Mouse (Mus musculus): Measurements from ENCODE around the gene Dstn.

Dstn gene

DNA sequence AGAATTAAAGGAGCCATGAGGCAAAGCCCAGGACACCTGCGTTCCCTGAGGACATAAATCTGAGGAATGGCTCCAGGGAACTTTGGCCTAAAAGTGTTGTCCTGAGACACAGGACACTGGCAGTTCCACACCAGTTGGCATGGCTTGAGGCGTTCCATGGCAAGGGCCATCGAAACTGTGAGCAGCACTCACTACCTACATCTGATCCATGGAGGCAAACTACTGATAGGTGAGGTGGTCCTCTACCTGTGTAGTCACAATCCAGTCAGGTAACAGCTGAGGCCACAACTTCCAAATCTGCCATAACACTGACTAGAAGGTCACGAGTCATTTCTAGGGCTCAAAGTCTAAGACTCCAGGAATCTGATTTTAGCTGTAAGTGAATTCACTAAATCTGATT lies 40.6 kb downstream of the Dstn start:
- DNase-seq (ENCODE audit: low spot score): no peak

DNA sequence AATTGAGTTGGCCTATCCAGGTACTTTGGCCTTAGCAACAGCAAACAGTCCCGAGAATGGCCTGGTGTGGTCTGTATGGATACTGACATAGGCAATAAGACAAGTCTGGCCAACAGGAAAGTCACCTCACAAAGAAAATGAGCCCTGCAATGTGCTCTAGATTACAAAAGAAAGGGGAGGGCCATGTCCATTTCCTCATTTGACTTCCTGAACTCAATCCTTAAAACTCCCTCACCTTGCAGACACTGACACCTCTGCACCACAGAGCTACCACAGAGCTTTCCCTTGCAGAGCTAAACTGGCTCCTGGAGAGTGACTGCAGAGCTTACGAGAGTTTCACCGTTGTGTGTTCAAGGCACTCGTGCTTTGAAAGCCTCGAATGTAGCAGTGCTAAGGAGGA lies 47.1 kb downstream of the Dstn start:
- no peak for DNase-seq (ENCODE audit: low spot score)

DNA sequence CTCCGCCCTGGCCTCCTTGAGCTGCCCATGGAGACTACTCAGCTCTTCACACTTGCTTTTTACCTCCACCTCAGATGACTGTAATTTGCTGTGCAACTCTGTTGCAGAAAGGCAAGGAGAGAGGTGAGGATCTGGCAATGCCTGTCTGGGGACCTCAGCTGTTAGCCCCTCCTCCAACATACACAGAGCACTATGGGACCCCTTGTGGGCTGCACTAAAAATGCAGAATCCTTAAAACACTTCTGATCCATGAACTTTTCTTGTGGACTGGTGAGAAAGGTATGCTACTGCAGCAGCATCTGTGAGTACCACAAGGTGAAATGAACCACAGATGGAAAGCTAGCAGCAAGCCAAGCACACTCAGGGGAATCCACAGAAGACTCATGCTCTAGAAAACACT lies 48.2 kb downstream of the Dstn start:
- no peak for DNase-seq (ENCODE audit: low spot score)

DNA sequence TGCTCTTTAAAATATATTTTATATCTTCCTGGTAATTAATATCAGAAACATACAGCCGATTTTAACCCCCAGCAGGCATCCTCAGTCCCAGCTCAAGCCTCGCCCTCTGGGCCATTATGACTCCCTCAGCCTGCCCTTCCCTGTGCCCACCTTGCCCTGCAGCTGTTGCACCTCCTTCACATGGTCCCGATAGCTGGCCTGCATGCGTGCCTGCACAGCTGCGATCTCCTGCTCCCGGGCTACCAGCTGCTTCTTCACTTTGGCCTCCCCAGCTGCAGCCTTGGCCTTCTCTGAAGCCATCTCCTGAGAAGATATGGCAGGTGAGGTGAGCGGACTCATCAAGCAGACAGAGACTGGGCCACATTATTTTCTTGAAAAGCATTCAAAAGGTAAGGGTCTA lies 54.1 kb downstream of the Dstn start:
- no peak for DNase-seq (ENCODE audit: low spot score)

DNA sequence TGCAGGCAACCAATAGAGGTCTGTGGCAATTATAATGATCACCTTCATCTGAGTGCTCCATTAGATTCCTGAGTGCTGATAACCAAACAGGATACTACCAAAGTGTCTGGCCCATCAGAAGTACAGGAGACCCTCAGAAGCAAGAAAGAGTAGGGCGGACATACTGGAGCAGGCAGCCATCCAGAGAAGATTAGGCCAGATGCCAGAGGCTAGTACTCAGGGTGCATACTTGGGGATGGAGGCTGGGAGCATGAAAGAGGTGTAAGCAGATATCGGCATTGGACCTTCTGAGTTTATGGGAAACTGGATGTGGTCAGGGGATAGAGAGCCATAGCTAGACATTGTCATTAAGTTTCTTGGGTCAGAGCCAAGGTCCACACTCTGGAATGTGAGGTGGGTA lies 55.7 kb downstream of the Dstn start:
- DNase-seq (ENCODE audit: low spot score): no peak

DNA sequence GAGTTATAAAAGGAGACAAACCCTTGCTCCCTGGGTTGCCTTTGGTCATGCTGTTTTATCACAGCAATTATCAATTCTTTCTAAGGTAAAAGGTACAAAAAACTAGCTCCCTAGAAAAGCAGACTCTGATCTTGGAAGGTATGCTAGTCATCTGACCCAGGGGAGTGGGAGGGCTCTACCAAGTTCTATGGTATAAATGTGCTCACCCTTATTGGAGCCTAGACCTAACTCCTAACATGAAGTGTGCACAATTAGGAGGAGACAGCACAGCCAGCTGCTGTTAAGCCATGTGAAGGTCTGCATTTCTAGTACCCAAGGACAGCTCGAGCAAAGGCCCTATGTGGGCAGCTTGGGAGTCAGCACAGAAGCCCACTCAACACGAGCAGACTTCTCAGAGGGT lies 56.8 kb downstream of the Dstn start:
- DNase-seq (ENCODE audit: low spot score): no peak

DNA sequence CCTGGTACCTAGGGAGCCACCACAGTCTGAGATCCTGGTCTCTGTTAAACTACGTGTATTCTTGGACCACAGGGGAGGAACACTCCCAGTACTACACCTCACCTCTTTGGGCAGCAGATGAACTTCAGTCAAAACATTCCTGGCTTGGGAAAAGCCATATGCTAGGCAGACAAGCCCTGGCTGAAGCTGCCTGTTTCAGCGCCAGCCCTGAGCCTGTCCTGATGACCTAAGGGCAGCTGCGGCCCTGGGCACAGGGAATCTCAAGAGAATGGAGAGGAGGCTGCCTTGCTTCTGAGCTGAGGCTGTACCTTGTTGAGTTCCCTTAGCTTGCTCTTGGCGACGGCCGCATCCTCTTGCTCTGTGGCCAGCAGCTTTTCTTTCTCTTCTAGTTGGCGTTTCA lies 58.0 kb downstream of the Dstn start:
- no peak for DNase-seq (ENCODE audit: low spot score)

DNA sequence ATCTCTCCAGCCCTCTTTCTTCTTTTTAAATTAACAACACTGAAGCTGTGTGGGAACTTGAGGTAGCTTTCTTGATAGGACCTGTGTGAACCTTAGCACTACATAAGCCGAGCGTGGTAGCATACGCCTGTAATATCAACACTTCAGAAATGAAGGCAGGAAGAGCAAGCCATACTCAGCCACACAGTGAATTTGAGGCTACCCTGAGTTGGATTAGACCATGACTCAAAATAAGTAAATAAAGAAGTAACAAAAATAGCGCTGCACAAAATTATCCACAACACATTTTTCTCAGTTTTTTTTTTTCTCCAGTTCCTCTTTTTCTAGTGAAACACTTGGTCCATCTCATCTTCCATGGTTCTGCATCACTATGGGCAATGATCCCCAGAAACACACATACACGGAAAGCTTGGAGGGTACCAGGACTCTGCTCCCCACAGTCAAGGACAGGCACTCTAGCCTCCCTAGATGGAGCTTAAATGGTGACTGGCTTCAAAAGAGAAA lies 60.1 kb downstream of the Dstn start:
- DNase-seq (ENCODE audit: low spot score): no peak

DNA sequence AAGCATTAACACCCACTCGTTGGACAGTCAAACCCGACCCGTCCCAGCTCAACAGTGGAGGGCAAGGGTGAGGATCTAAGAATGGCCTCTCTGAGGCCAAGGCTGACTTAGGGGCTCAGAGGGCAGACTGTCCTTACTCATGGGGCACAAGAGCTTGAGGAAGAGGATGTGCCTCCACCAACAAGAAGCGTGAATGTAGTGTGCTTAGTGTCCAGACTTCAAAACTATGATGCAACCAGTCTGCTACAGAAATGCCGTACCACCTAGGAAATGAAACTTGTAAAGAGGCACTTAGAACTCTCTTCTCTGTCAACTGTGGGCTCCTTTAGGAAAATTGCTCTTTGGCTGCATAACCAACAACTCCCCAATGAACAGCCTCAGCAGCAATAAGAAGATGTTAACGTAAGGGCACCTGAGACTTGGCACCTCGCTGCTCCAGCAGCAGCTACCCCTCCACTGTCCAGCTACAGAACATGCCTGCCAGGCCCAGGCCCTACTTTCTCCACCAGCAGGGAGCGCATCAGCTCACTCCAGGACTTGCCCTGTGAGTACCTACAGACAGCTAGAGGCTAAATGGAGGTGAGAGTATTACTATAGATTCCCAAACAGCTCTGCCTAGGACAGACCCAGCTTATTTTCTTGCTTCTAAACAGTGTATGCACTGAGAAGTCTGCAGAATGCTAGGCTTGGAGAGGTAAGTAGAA lies 63.5 kb downstream of the Dstn start:
- DNase-seq (ENCODE audit: low spot score): no peak

DNA sequence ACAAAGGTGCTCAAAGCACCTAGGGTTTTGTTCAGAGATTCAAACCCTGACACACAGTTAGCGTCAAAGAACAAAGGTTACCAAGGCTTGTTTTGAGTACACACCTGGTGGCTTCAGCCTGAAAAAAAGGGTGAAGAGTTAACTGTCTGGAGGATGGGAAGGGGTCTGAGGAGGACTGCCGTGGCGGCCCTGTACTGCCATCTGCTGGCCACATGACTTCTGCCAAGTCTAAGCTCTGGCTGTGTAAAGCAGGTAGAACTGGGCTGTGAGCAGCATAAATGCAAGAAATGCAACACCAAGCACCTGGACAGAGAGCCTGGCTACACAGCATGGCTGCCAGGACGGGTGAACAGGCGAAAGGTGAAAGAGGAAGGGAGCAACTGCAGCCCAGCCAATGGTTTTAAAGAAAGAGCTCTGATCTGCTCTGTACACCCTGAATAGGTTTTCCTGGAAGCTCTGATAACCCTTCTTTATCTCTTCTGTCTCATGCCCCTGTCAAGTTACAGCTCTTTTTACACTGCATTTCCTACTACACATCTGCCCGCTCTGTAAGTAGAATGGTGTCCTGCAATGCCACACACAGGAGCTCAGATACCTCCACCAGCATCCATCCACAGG lies 65.8 kb downstream of the Dstn start:
- DNase-seq (ENCODE audit: low spot score): peak; percentile 57

DNA sequence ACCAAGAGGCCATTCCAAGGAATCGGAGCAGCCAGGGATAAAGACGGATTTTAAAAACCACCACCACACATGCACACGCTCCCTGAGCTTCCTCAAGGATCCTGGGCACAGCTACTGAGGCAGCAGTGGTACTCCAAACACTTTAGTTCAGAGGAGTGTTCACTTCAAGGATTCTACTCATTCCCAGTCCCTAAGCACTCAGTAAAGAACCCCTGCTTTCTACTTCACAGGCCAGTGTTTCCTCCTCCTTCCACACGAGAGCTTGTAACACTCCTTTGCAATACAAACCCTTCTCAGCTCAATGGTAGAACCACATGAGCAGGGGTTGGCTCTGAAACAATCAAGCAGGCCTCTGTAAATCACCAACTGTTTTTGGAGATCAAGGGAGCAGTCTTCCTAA lies 67.0 kb downstream of the Dstn start:
- no peak for DNase-seq (ENCODE audit: low spot score)

DNA sequence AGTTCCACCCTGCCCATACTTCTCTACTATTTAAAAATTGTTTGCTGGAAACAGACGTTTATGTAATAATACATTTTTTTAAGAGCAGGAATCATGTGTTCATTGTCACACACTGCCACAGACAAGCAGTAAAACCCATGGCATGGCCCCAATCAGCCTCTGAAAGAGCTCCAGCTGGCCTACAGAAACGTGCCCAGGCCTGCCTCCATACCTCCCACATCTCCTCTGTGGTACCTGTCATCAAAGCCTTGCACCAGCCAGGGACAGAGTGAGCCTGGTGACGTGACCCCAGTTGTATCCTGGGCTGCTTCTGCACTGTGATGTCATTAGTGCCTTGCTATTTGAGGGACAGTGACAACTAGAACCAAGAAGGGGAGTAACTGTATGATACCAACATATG lies 67.8 kb downstream of the Dstn start:
- DNase-seq (ENCODE audit: low spot score): no peak

DNA sequence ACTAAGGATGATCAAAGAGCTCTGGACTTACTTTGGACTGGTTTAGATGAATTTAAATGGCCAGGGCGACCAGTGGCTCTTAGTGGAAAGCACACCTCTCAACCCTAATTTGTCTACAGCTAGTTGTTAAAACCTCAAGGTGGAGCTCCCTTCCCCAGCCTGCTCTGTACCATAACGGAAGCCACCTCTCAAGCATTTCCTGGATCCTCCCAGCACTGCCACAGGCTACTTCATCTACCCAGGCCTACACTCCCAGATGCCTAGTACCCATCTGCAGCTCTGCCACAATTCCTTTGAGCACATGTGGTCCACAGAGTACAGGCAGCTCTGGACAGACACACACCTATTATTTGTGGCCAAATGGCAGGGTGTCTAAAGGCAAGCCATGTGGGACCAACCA lies 68.4 kb downstream of the Dstn start:
- DNase-seq (ENCODE audit: low spot score): no peak

DNA sequence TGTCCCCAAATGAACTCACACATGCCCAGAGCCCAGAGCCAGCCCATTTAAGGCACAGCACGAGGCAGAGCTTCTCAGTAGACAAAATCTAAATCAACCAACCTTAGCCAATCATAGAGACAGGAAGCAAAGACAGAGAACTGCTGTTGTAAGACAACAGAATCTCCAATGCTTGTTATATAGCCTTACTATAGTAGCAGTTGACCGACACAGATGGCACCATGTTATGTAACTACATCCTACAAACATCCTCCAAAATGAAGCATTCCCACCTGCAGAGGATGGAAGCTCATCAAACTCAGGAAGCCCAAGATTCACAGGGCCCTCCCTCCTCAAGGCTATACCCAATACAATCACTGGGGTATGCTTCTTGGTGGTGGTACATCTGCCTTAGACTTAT lies 72.4 kb downstream of the Dstn start:
- DNase-seq (ENCODE audit: low spot score): no peak

DNA sequence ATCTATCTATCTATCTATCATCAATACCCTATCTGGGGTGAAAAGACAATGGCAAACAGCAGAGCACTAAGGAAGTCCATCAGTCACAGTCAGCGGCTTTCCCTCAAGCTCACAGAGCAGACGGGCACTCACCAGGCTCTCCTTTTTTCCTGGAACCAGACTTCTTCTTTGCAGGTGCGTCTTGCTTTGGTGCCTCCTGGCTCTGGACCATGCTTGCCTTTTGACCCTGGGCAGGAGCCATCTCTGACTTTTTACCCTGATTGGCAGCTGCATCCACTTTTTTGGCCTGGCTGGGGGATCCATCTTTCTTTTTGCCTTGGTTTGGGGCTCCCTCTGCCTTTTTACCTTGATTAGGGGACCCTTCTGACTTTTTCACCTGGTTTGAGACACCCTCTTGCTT lies 72.9 kb downstream of the Dstn start:
- DNase-seq (ENCODE audit: low spot score): no peak

DNA sequence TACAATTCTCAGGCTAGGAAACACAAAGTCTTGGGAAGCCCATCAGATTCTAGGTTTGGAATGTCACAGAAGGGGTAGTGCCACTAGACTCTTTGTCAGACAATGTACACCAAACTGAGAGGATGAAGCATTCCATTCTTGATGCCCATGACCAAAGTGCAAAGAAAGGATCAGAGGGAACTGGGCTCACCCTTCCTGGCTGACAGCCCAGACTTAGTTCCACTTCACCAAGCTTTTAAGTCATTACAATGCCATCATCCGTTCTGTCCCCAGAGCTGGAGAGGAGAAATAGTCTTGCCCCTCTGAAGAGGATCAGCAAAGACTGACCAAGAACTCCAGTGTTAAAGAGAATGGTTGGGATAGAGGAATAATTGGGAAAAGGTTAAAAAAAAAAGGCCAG lies 75.9 kb downstream of the Dstn start:
- DNase-seq (ENCODE audit: low spot score): no peak

DNA sequence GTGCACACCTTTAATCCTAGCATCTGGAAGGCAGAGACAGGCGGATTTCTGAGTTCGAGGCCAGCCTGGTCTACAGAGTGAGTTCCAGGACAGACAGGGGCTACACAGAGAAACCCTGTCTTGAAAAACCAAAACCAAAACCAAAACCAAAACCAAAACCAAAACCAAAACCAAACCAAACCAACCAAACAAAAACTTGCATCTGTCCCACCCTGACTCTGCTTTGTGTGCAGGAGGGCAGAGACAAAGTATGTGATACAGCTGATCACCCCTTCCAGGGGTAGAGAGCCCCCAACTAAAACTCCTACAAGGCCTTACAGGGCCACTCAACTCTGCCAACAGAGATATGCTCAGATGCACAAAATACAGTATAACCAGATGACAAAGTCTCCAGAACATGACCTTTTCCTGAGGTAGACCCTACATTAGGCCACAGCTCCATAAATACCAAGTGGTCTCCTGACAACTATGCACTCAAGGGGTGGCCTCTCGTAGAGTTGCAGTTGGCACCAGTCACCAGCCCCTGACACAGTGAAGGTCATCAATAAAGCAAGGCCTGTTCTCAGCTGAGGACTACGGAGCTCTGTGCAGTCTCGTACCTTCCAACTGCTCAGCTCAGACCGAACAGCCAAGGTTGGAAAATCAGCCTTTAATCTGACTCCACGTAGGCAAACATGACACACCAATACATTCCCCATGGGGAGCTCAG lies 77.0 kb downstream of the Dstn start:
- DNase-seq (ENCODE audit: low spot score): no peak

Data from urinary bladder, postnatal 25 days (tissue).